Comparison of ENCODE assay signal across 8 mouse cellular contexts in genomic region chr9:21509772-21510688, GRCm38 (mm10). TPM values are rescaled to one million over a fixed set of nuclear protein-coding genes. Genes with fewer than 3 reads are reported as not detected.
DNase-seq lines count a peak whose midpoint lies in the region; ATAC-seq lines count a peak whose summit lies in the region.

Gene Tmed1, minus strand, starts transcription at chr9:21510252.

- peaks cover 19% of the 10 kb centered on the region for H3K36me3 ChIP-seq in lung, embryonic 16.5 days (ENCODE audit: control insufficient read depth, insufficient read depth, low read length)

- H3K9me3 ChIP-seq in lung, embryonic 16.5 days (ENCODE audit: control insufficient read depth, low read length) = no peaks in the 10 kb centered on the region

- under 1% methylated on average over 44 of the region's 44 CpGs for WGBS in lung, embryonic 16.5 days

- H3K27me3 ChIP-seq in lung, embryonic 16.5 days (ENCODE audit: control insufficient read depth, insufficient read depth, low read depth, low read length) = no peaks in the 10 kb centered on the region

- H3K9ac ChIP-seq in lung, embryonic 16.5 days (ENCODE audit: low read length) = peak within 1 kb of the TSS; percentile 83

- H3K4me3 ChIP-seq in lung, embryonic 16.5 days (ENCODE audit: low read length) = peak within 1 kb of the TSS; percentile 74

- peak within 1 kb of the TSS; percentile 93 for H3K27ac ChIP-seq in lung, embryonic 16.5 days (ENCODE audit: low read length)

- H3K4me1 ChIP-seq in lung, embryonic 16.5 days (replicated peaks; ENCODE audit: control insufficient read depth, insufficient read depth, low read length) = peaks cover 11% of the 10 kb centered on the region

- peak; percentile 98 for DNase-seq in MEL-GATA-1-ER (ENCODE audit: extremely low read depth, low read depth)
- DNase-seq in cerebellum, adult 8-10 months = peak; percentile 94
- peak; percentile 95 for DNase-seq in forelimb bud, embryonic 11.5 days (ENCODE audit: low read depth, low spot score)
- peak; percentile 97 for DNase-seq in layer of hippocampus, adult 9-10 months (ENCODE audit: low spot score)
- DNase-seq in ovary, postnatal 10 days (ENCODE audit: low spot score) = peak; percentile 94
- peak; percentile 71 to 75 for DNase-seq in thymus, postnatal 10 days (ENCODE audit: low spot score in 2 of 2)

- ATAC-seq in hematopoietic stem cell, adult 5-6 weeks (replicated peaks in 1 of 2; ENCODE audit: insufficient read depth in 1 of 2, low FRiP score in 2 of 2, low TSS enrichment in 1 of 2, low read depth in 1 of 2, poor library complexity in 2 of 2, severe bottlenecking in 2 of 2) = peak; percentile 90 to 92
- peak; percentile 98 for ATAC-seq in lung, embryonic 16.5 days (ENCODE audit: low read depth)

- peak within 1 kb of the TSS; percentile 89 for H3K4me2 ChIP-seq in lung, embryonic 16.5 days (ENCODE audit: low read depth, low read length)

RNA-seq across cellular contexts. Expression of gene Tmed1, which starts in this region (rescaled TPM):
- 9.7 and 18.0 TPM in 2 replicates for total RNA-seq in hematopoietic stem cell, adult 5-6 weeks (2017)
- polyA plus RNA-seq in lung, embryonic 16.5 days (2015; fragmentation: Nextera tagmentation; extraction: Ambion mirVana) = 115 and 118 TPM in 2 replicates

Comparison
In these comparisons a context has a peak if more than half of its experiments do, and no peak if none do; other contexts are left out.
1. Peak in every context shown above with its lines: DNase-seq, ATAC-seq, H3K4me3 ChIP-seq and H3K27ac ChIP-seq.